Mouse (Mus musculus) stomach, postnatal 0 days (tissue): ENCODE data around the gene Frmd6. TPM values are rescaled to one million over a fixed set of nuclear protein-coding genes. Genes with fewer than 3 reads are reported as not detected.

ENCODE experiments used
- ATAC-seq: fragments of 200-750 bp; cut with Nextera tagmentation; 2 replicates; pipeline ENCODE4 v1.8.0; 2017; ENCODE audit not compliant: low FRiP score, low TSS enrichment
- DNase-seq: peaks from one replicate; pipeline ENCODE4 v3.0.0-alpha.2; 2016; ENCODE audit warnings: low spot score
- H3K27ac ChIP-seq: fragments of 300-500 bp; sonication (generic); replicated peaks from 2 replicates; pipeline ENCODE4 v1.5.1; 2014; ENCODE audit warnings: mild to moderate bottlenecking, control low read depth
- H3K27me3 ChIP-seq: fragments of 300-500 bp; sonication (generic); 2 replicates; pipeline ENCODE4 v1.6.1; 2014; ENCODE audit warnings: low read length; ENCODE audit not compliant: control insufficient read depth, insufficient read depth
- H3K36me3 ChIP-seq: fragments of 300-500 bp; sonication (generic); 2 replicates; pipeline ENCODE4 v1.6.1; 2014; ENCODE audit warnings: low read length, mixed read lengths; ENCODE audit not compliant: control insufficient read depth, insufficient read depth
- H3K4me1 ChIP-seq: fragments of 300-500 bp; sonication (generic); replicated peaks from 2 replicates; pipeline ENCODE4 v1.6.1; 2014; ENCODE audit warnings: antibody characterized with exemption; ENCODE audit not compliant: control insufficient read depth, insufficient read depth
- H3K4me2 ChIP-seq: fragments of 300-500 bp; sonication (generic); replicated peaks from 2 replicates; pipeline ENCODE4 v1.6.1; 2014; ENCODE audit warnings: low read depth, mild to moderate bottlenecking, control low read depth, moderate library complexity
- H3K4me3 ChIP-seq: fragments of 300-500 bp; sonication (generic); 2 replicates; pipeline ENCODE4 v1.5.1; 2014; ENCODE audit warnings: low read depth, low read length, control low read depth
- H3K9ac ChIP-seq: fragments of 300-500 bp; sonication (generic); 2 replicates; pipeline ENCODE4 v1.6.1; 2014; ENCODE audit warnings: mild to moderate bottlenecking, low read length, control low read depth, mixed read lengths
- H3K9me3 ChIP-seq: fragments of 300-500 bp; sonication (generic); 2 replicates; pipeline ENCODE4 v1.6.1; 2016; ENCODE audit warnings: low read length; ENCODE audit not compliant: control insufficient read depth
- CTCF ChIP-seq: IDR thresholded peaks from 2 replicates; pipeline ENCODE4 v1.5.1; 2016; ENCODE audit warnings: antibody characterized with exemption, low read depth, mild to moderate bottlenecking, moderate library complexity
- EP300 ChIP-seq: optimal IDR thresholded peaks from 2 replicates; pipeline ENCODE3; 2016; ENCODE audit warnings: antibody characterized with exemption
- WGBS: fragments of 180-500 bp; shearing (Covaris S2); extraction: QIAGEN DNeasy Blood & Tissue Kit; methylation state at CpG from one replicate; pipeline ENCODE4 v1.1.7; 2014; 5-methylcytosine and 5-hydroxymethylcytosine counted together
- polyA plus RNA-seq: library from polyadenylated mRNA; unstranded; fragments of >200 nt; fragmentation: Nextera tagmentation; extraction: Ambion mirVana; gene quantifications from 2 replicates; pipeline ENCODE4 v1.2.1, GENCODE M21; 2015

Gene Frmd6
- polyA plus RNA-seq, 1 experiment from 2014 or later, result 17.1 TPM

- DNase-seq (no peak), ATAC-seq (no peak)
- H3K9ac ChIP-seq, result no peak overlapping the region
- H3K27ac ChIP-seq, result no peak overlapping the region
- H3K4me2 ChIP-seq, result no peak overlapping the region
- no peaks in the 10 kb centered on the region for H3K9me3 ChIP-seq
- no peak overlapping the region for H3K4me3 ChIP-seq
- 47% methylated on average over 3 of the region's 3 CpGs for WGBS
- H3K4me1 ChIP-seq, result no peaks in the 10 kb centered on the region; the same call in 1 of the 2 replicates
- H3K36me3 ChIP-seq, result no peaks in the 10 kb centered on the region
- TF ChIP-seq CTCF (no peak), EP300 (no peak)
- H3K27me3 ChIP-seq, result no peaks in the 10 kb centered on the region
Observed at GRCm38 (mm10) chr12:70867780-70868179, 42.5 kb downstream of the Frmd6 start.

GRCm38 (mm10) chr12:70868190-70868987 is 43.1 kb downstream of the Frmd6 start:
- peak; percentile 54 for TF ChIP-seq CTCF
- no peak for TF ChIP-seq EP300
- Histone ChIP-seq H3K27ac (no peak overlapping the region), H3K27me3 (no peaks in the 10 kb centered on the region), H3K9me3 (no peaks in the 10 kb centered on the region), H3K4me2 (no peak overlapping the region), H3K36me3 (no peaks in the 10 kb centered on the region), H3K4me3 (no peak overlapping the region), H3K9ac (no peak overlapping the region; the same call in 1 of the 2 replicates), H3K4me1 (no peaks in the 10 kb centered on the region; the same call in 1 of the 2 replicates)
- WGBS, result 37% methylated on average over 7 of the region's 7 CpGs
- DNase-seq (no peak), ATAC-seq (no peak; the same call in 1 of the 2 replicates)

- WGBS, result 74% methylated on average over 9 of the region's 9 CpGs
- H3K4me3 ChIP-seq, result no peak overlapping the region
- no peak for ATAC-seq
- no peaks in the 10 kb centered on the region for H3K27me3 ChIP-seq
- no peak overlapping the region for H3K4me2 ChIP-seq
- no peak for TF ChIP-seq EP300
- no peak for TF ChIP-seq CTCF
- H3K4me1 ChIP-seq, result no peaks in the 10 kb centered on the region; the same call in 1 of the 2 replicates
- H3K9ac ChIP-seq, result no peak overlapping the region; the same call in 1 of the 2 replicates
- DNase-seq, result no peak
- no peaks in the 10 kb centered on the region for H3K36me3 ChIP-seq
- no peak overlapping the region for H3K27ac ChIP-seq
- no peaks in the 10 kb centered on the region for H3K9me3 ChIP-seq
Observed at GRCm38 (mm10) chr12:70868988-70869291, 43.6 kb downstream of the Frmd6 start.

- Histone ChIP-seq H3K9me3 (no peaks in the 10 kb centered on the region), H3K36me3 (0 out of 2 replicates have a peak, but pooled peaks cover 2% of the 10 kb centered on the region), H3K4me3 (no peak overlapping the region), H3K4me2 (no peak overlapping the region), H3K27ac (peak overlapping the region; percentile 64), H3K9ac (no peak overlapping the region), H3K4me1 (no peaks in the 10 kb centered on the region; the same call in 1 of the 2 replicates), H3K27me3 (no peaks in the 10 kb centered on the region)
- DNase-seq (no peak), ATAC-seq (no peak)
- WGBS, result 39% methylated on average over 6 of the region's 6 CpGs
- TF ChIP-seq CTCF, result no peak
- no peak for TF ChIP-seq EP300
Observed at GRCm38 (mm10) chr12:70873544-70873943, 48.2 kb downstream of the Frmd6 start.

GRCm38 (mm10) chr12:70876270-70876998 is 51.1 kb downstream of the Frmd6 start:
- H3K4me2 ChIP-seq, result no peak overlapping the region
- no peaks in the 10 kb centered on the region for H3K27me3 ChIP-seq
- H3K36me3 ChIP-seq, result peaks cover 10% of the 10 kb centered on the region
- no peaks in the 10 kb centered on the region for H3K9me3 ChIP-seq
- no peak overlapping the region for H3K4me3 ChIP-seq
- ATAC-seq (no peak), DNase-seq (no peak)
- no peaks in the 10 kb centered on the region for H3K4me1 ChIP-seq
- 85% methylated on average over 21 of the region's 21 CpGs for WGBS
- no peak overlapping the region for H3K9ac ChIP-seq
- H3K27ac ChIP-seq, result no peak overlapping the region
- TF ChIP-seq CTCF, result no peak
- TF ChIP-seq EP300, result no peak
